Mouse (Mus musculus) frontal cortex, adult 2 months (tissue): ENCODE measurements around the gene Cacna1s. TPM values are rescaled to one million over a fixed set of nuclear protein-coding genes. Genes with fewer than 3 reads are reported as not detected.

Experiments used
- DNase-seq, 2 experiments: peaks; one replicate each; pipeline ENCODE4 v3.0.0; 2022; ENCODE audit warnings: low spot score in 1 of 2; ENCODE audit errors: extremely low spot score in 1 of 2
- polyA plus RNA-seq: library from polyadenylated mRNA; depleted of rRNA; stranded (reverse); fragments of >200 nt; gene quantifications from 2 replicates; pipeline ENCODE4 v1.2.3, GENCODE M21; 2012

Cacna1s gene
- polyA plus RNA-seq, 1 experiment, result 4.5 TPM

DNA sequence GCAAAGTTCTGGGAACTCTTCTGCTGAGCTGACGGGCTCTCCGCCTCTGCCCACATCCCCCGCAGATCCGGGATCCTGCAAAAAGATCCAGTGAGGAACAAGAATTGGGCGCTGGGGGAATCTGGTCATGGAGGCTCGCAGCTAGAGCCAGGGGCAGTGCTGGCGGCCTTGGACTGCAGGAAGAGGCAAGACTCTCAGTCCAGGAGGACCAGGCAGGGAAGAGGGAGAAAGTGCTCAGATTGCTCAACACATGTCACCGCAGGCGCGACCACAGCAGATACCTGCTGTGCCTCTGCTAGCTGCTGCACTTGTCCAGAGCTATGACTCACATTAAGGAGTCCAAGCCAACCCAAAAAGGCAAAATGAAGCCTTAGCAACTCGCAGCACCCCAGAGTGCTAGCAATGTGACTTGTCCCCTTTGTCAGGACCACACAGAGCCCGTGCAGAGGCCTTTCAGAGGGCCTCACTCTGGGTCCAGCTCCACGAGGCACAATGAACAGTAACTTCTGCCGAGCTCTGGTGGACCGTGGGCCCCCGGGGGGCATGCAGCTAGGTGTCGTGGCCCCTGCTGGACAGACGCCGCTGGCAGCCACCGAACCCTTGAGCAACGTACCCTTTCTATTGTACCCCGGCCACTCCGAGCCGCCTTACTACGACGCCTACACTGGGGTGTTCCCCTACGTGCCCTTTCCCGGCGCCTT is 2.1 kb upstream of the Cacna1s start, which contains the start of gene Ascl5:
TSS of gene Ascl5 (plus strand) at position 493 of the 701 bp plus-strand sequence.
- peak in 1 of 2 experiments; percentile 48 for DNase-seq

DNA sequence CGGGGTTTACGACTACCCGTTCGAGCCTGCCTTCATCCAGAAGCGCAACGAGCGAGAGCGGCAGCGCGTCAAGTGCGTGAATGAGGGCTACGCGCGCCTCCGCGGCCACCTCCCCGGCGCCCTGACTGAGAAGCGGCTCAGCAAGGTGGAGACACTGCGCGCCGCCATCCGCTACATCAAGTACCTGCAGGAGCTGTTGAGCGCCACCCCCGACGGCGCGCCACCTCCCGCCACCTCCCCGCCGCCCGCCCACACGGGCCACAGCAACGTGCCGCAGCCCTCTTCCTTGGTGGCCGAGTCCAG is 1.6 kb upstream of the Cacna1s start:
- peak in 1 of 2 experiments; percentile 63 for DNase-seq

DNA sequence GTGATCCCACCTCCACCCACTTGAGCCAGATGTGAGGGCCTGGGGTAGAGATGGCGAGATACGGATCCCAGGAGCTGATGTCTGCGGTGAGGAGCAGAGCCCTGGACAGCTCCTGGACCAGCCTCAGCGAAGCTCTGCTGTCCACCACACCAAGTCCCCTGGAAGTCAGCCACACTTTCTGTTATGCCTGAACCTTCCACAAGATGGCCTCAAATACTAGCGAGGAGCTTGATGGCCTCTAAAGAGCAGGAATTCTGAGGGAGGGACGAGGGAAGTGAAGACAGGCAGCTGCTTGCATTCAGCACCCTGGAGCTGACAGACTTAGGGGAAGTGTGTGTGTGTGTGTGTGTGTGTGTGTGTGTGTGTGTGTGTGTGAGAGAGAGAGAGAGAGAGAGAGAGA is 1.1 kb upstream of the Cacna1s start:
- DNase-seq, result peak; percentile 67 to 90

DNA sequence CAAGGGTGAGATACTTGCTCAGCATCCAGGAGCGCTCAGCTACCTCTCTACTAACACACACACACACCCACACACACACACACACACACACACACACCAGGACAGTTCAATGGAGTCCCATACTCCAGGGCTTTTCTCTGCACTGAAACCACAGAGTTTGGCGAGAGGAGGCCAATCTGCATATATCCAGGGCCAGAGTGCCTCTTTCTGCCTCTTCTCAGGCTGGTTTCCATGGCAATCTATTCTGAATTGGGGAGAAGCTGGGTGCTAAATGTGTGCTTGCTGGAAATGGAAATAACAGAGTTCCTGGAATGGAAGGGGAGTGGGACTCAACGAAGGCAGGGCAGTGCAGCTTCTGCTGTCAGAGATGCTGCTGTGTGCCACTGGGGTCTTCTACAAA is 3.2 kb downstream of the Cacna1s start:
- DNase-seq, result peak; percentile 78

DNA sequence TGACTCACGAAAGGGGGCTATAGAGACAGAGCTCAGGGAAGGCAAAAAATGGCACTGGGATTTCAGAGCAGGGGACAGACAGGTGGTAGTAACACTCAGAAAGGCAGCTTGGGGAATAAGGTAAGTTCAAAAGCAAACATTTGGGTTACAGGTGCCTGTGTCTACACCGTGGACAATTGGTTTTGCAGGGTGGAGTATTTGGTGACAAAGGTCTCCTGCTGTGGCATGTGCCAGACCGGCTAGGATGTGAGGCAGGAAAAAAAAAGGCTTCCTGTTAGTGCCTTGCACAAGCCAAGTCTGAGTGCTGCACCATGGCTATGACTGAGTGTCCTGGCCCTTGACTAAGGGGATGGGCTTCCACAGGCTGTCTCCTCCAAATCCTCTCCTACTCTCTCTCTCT is 6.0 kb downstream of the Cacna1s start:
- no peak for DNase-seq

DNA sequence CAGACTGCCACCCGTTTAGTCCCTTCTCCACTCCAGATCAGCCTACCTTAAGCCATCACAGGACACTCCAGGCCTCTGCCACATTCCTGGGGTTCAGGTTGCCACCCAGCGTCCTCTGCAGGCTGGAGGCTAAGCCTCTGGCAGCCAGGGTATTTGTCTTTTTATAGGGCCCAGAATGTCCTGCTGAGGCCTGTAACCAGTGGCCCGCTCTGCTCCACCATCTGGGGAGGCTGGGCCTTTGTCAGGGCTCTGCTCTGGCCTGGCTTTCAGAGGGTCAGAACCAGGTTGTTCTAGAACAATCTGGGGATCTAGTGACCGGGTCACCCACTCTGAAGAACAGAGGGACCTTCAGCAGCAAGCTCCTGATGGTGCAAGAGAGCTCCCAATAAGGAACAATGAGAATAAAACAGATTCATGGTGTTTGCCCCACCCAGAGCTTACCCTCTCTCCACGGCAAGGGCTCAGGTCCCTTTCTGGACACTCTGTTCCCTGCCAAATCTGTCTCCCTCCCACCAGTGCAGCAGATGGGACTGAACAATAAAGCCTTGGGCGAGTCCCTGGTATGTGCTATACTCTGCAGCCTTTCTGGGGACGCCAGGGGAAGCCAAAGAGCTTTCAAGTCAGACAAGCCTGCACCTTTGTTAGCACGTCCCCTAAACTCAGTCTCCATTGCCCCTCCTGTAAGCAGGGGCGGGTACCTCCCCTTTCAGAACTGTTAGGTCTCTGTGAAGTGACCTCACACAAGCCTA is 8.7 kb downstream of the Cacna1s start:
- DNase-seq, result peak in 1 of 2 experiments; percentile 93

DNA sequence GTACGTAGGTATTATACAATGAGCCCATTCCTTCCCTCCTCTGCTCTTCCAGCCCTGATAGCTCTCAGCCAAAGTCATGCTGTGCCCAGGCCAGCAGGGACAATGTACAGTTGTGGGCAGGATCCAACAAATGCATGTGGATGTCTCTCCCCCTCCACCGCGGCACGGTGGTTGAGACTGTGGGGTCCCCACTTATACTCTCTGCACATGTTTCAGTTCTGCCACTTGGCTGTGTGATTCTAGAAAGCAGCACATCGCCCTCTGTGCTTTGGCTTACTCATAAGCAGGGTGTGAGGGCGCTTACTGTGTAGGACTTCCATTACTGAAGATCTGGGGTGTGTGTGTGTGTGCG is 9.2 kb downstream of the Cacna1s start:
- DNase-seq, result no peak

DNA sequence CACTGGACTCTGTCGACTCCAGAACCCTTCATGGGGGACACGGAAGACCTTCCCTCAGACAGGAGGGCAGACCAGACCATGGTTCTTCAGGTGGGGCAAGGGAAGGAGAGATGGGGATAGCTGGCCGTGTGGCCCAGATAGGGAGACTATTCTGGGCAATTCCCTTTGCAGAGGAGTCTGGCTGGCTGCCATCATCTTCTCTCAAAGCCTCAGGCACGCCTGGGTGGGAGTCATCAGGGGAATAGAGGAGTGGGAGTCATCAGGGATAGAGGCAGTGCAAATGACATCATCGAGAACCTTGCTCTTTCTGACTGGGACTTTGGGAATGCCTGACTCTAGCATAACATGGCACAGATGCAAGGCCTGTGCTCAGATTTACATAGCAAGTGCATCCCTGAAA is 11.4 kb downstream of the Cacna1s start:
- DNase-seq, result peak in 1 of 2 experiments; percentile 65

DNA sequence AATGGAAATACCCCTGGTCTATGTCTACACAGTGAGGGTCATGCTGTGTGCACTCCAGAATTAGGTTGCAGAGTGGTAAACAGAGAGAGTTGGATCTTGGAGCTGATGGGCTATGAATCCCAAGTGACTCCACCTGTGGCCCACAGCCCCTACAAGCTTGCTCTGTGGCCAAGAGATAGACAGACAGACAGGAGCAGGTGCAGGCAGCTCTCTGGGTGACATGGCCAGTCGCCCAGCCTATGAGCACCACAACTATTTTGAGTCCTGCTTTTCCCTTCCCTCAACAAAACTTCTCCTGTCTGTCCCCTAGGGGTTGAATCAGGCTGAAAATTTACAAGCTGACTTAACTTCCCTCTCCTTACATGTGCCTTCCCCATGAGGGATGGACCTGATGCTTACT is 14.1 kb downstream of the Cacna1s start:
- no peak for DNase-seq

DNA sequence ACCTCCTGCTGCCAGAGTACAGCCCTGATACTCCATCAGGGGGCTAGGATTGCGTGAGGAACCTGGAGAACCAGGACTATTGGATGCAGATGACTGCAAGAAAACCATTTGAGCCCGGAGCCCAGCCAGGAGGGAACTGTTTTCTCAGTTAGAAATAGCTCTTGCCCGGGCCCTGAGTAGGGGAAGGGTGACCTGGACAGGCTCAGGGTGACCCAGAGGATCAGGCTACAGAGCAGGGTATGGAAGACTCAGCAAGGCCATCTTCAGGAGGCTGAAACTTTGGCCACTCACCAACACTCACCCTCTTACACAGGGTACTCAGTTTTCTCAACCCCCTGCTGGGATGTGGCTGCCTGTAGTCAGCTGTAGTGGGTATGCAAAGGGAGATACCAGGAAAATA is 15.0 kb downstream of the Cacna1s start:
- no peak for DNase-seq

DNA sequence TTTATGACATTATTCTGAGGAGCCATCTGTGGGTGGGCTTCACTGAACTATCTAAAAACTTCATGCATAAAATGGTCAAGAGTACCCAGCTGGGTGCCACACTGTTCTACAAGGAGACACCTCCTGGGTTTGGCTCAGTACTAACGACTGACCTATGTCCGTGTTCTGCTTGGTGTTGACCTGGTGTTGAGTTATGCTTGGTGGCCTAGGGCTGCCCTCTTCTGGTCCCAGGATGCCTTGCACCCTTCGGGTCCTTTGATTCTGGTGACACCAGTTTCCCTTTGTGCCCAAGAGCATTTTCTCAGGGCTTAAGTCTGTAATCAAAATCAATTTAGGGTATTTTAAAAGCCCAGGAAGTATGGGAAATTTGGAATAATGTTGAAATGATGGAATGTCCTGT is 23.5 kb downstream of the Cacna1s start:
- peak in 1 of 2 experiments; percentile 64 for DNase-seq

DNA sequence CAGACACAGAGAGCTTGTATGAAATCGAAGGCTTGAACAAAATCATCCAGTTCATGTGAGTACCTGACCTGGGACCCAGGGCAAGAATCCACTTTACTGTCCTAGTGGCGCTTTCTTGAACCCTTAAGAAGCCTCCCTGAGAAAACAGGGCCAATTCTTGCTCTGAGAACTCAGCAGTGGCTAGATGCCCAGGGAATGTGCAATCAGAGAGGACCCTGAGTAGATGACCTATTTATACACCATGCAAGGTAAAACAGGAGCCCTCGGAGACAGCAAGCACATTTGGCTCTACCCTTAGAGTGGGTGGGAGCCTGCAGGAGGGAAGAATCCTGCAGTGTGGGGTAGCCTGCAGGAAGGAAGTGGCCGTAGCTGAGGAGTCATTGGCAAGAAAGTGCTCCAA is 25.1 kb downstream of the Cacna1s start:
- no peak for DNase-seq

DNA sequence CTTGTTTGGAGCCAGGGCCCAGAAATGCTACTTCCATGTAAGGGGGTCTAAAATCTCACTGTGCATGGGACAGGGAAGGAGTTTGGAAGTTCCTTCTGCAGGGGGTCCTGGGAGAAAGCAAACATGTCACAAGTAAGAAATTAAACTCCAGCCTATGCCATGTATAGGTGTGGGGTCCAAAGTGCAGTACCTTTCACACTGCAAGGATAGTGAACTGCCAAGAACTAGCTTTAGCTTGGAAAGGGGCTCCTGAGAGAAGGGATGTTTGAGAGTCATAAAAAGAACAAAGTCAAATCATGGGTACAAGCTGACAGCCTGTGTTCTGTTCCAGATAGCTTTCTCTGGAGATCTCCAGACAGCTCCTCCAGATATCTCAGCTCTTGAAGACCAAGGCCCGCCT is 28.6 kb downstream of the Cacna1s start:
- no peak for DNase-seq

DNA sequence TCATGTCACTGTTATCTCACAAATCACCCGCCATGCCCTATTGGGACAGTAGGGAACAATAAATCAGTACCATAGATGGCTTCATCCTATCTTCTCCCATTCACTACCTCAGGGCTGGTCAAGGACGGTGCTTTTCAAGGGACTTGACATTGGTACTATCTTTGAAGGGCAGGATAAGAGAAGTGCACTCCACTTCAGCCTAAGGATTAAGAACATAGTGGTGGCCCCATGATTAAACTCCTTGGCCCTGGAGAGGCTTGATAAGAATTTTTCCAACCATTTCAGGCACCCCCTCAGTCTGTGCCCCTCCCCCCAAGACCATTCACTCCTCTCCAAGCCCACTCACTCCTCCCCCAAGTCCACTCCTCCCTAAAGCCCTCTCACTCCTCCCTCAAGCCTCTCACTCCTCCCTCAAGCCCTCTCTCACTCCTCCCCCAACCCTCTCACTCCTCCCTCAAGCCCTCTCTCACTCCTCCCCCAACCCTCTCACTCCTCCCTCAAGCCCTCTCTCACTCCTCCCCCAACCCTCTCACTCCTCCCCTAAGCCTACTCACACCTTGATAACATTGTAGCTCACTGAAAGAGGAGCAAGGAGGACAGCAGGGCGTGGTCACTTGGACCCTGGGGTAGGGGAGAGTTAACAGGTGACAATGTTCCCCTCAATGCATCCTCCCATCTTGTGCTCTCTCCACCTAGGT is 33.6 kb downstream of the Cacna1s start:
- DNase-seq, result no peak

DNA sequence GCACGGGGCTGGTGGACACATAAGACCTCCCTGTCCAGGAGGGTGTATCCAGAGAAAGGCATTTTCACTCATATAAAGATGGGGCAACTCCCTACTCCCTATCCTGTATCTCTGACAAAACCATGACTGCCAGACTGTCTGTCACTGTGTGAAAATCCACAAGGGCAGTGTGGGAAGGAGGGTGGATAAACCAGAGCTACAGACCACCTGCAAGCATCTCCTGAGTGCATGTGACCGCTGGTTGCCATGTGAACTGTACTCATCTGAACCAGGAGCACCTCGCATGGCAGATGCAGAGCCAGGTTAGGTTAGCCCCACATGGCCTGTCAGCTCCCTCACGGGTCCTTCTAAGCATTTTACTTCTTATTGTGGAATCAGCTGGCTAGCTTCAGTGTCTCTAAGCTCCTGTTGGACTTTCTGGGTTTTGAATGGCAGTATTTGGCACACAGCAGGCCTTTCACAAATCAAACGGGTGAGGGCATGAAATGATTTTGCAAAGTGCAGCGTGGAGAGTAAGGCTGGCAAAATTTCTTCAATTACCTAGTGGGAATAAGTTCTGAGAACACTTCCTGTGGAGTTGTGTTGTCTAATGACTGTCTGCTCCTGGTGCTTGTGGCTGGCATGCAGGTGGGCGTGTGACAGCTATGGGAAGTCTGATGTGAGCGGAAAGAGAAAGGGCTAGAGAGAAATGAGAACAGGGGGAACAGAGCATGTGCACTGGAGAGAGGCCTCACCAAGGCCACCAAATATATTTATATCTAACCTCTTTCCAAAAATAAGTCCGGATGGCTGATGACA is 37.0 kb downstream of the Cacna1s start:
- peak in 1 of 2 experiments; percentile 61 for DNase-seq

DNA sequence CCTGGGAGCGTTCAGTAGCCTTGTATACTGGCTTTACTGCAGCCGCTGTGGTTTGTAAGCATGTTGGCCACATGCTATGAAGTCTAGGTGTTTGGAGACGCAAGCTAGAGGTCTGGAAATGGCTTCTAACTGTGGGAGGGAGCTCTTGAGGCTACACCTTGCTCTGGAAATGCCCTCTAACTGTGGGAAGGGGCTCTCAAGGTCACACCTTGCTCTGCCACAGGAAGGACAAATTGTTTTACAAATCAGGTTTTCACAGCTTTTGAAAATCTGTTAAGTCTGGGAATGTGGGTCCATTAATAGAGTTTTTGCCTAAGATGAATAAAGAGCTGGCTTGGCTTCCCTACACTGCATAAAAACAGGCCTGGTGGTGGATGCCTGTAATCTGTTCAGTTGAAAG is 41.2 kb downstream of the Cacna1s start:
- DNase-seq, result no peak

DNA sequence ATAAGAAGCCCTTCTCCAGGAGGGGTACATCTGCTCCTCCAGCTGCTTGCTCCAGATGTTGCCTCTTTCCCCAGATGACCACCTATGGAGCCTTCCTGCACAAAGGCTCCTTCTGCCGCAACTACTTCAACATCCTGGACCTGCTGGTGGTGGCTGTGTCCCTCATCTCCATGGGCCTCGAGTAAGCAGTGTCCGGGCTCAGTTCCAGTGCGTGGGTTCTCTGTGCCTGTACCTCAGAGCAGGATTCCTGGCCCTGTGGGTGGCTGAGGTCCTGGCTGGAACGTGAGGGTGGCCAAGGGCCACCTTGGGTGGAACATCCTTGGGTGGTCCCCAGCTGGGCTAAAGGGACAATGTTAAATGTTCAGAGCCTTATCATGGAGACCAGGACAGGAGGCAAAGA is 42.3 kb downstream of the Cacna1s start:
- no peak for DNase-seq

DNA sequence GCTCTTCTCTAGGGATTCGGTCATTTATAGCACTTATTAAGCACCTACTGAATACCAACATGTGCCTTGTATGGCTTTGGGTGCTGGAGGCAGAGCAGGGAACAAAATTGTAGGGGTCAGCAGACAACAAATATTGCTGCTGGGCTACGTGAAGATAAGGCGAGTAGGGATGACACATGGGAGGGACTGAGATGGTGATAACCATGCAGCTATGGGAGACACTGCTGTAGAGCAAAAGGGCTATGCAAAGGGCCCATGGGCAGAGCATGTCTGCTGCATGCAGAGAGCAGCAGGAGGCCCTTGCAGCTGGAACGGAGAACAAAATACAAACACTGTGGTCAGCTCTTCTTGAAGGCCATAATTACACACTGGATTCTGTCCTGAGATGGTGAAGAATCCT is 49.5 kb downstream of the Cacna1s start:
- no peak for DNase-seq

DNA sequence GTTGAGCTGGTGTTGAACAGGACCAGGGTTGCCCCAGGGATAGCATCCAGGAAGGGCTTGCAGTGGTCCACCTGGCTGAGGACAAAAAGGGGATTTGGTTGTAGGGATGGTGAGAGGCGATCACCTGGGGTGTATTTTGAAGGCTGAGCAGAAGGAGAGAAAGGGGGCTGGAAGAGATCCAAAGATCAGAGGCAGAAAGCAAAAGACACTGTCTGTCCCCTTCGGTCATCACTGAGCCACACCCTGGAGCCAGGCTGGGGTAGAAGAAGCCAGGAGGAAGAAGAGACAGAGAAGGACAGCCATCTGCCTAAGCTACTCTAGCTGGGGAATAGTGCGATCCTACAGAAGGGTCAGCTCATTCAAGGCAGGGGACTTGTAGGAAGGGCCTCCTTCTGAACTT is 50.0 kb downstream of the Cacna1s start:
- DNase-seq, result no peak

DNA sequence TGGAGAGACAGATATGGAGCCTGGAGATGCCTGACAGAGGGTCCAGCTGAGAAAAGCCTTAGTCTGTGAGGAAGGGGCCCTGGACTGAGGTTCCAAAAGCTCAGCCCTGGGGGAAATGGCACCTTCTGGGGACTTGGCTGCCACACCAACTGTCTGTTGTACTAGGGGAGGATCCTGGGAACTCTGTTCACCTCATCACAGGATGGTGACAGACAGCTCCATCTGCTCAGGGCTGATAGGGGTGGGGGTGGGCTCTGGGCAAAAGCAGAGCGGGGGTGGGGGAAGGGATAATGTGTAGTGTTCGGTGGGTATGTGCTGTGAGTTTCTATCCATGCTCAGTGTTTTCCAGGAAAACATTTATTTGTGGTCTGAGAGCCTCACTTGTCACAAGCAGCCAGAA is 50.4 kb downstream of the Cacna1s start:
- no peak for DNase-seq

DNA sequence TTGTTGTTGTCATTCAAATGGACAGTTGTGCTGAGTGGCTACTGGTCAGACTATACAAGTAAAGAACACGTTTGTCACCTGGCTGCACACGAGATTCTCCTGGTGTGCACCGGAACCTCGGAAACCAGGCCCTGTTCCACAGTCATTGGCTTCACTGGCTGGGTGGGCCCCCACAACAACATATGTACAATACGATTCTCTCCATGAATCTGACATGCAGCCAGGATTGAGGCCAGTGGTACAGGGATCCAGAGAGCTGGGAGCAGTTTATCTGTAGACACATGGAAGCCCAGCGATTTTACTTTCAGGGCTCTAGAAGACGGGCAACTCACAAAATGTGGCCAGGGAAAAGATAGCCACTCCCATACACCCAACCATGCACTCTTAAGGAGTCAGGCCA is 51.1 kb downstream of the Cacna1s start:
- DNase-seq, result no peak
